Mouse (Mus musculus) embryo, embryonic 10.5 days (tissue): ENCODE measurements around the gene Cdc123.

Experiments used
- DNase-seq: peaks from one replicate; pipeline ENCODE4 v3.0.0-alpha.2; 2015; ENCODE audit warnings: low spot score

Gene Cdc123

GRCm38 (mm10) chr2:5804440-5805045 lies 40.4 kb downstream of the Cdc123 start:
- no peak for DNase-seq

GRCm38 (mm10) chr2:5801927-5802590 lies 42.9 kb downstream of the Cdc123 start:
- DNase-seq, result no peak

- no peak for DNase-seq
These were observed 43.8 kb downstream of the Cdc123 start for GRCm38 (mm10) chr2:5801182-5801640.

GRCm38 (mm10) chr2:5797816-5798672 lies 46.9 kb downstream of the Cdc123 start:
- DNase-seq, result no peak

GRCm38 (mm10) chr2:5793771-5794170 lies 51.2 kb downstream of the Cdc123 start:
- no peak for DNase-seq

GRCm38 (mm10) chr2:5792056-5792455 lies 52.9 kb downstream of the Cdc123 start:
- no peak for DNase-seq

GRCm38 (mm10) chr2:5789625-5790160 lies 55.3 kb downstream of the Cdc123 start:
- DNase-seq, result no peak

GRCm38 (mm10) chr2:5787391-5787790 lies 57.6 kb downstream of the Cdc123 start:
- DNase-seq, result no peak

- DNase-seq, result no peak
These were observed 72.5 kb downstream of the Cdc123 start for GRCm38 (mm10) chr2:5772464-5772863.

- peak; percentile 73 for DNase-seq
These were observed 74.2 kb downstream of the Cdc123 start for GRCm38 (mm10) chr2:5770708-5771241.

- no peak for DNase-seq
These were observed 75.3 kb downstream of the Cdc123 start for GRCm38 (mm10) chr2:5769630-5770029.

GRCm38 (mm10) chr2:5768946-5769345 lies 76.0 kb downstream of the Cdc123 start:
- DNase-seq, result no peak

- DNase-seq, result no peak
These were observed 82.9 kb downstream of the Cdc123 start for GRCm38 (mm10) chr2:5762031-5762430.

- DNase-seq, result no peak
These were observed 84.4 kb downstream of the Cdc123 start for GRCm38 (mm10) chr2:5760479-5761008.

- DNase-seq, result no peak
These were observed 86.4 kb downstream of the Cdc123 start for GRCm38 (mm10) chr2:5758569-5758968.

- DNase-seq, result no peak
These were observed 94.1 kb downstream of the Cdc123 start for GRCm38 (mm10) chr2:5750872-5751271.

GRCm38 (mm10) chr2:5749210-5749609 lies 95.8 kb downstream of the Cdc123 start:
- DNase-seq, result no peak

- DNase-seq, result no peak
These were observed 97.4 kb downstream of the Cdc123 start for GRCm38 (mm10) chr2:5747545-5748043.

GRCm38 (mm10) chr2:5746529-5746928 lies 98.4 kb downstream of the Cdc123 start:
- DNase-seq, result no peak
